Mouse (Mus musculus): ENCODE measurements at regions not wholly inside any gene's neighbourhood (a gene's known extent, or its start where the extent isn't known, plus 50 kb on each side); places are given as distances from the start of the nearest gene placed in this dataset.

- 76% methylated on average over 13 of the region's 13 CpGs for WGBS
- H3K4me3 ChIP-seq (ENCODE audit: control insufficient read depth in 1 of 2, insufficient read depth in 1 of 2, low read depth in 1 of 2, low read length in 2 of 2): no peak overlapping the region
- no peaks in the 10 kb centered on the region for H3K4me1 ChIP-seq (ENCODE audit: control insufficient read depth in 2 of 2, insufficient read depth in 2 of 2, low read length in 2 of 2)
- no peaks in the 10 kb centered on the region for H3K27me3 ChIP-seq (ENCODE audit: control insufficient read depth, insufficient read depth, low read length)
- no peak overlapping the region for H3K9ac ChIP-seq (ENCODE audit: low read length)
- no peaks in the 10 kb centered on the region for H3K9me3 ChIP-seq (ENCODE audit: control insufficient read depth, low read length)
- H3K4me2 ChIP-seq (ENCODE audit: low read length): no peak overlapping the region
- no peaks in the 10 kb centered on the region for H3K36me3 ChIP-seq (ENCODE audit: control insufficient read depth, insufficient read depth, low read length)
- no peak for ATAC-seq (ENCODE audit: insufficient number of reproducible peaks, insufficient read depth, low FRiP score, low read depth)
- no peak overlapping the region for H3K27ac ChIP-seq (replicated peaks in 1 of 2; ENCODE audit: control insufficient read depth in 1 of 2, insufficient read depth in 1 of 2, low read depth in 2 of 2, low read length in 2 of 2)
These were observed 159.3 kb downstream of the Suds3 start for GRCm38 (mm10) chr5:116956572-116956971.

GRCm38 (mm10) chr5:116950280-116950881 lies 165.5 kb downstream of the Suds3 start:
- Histone ChIP-seq H3K27ac (replicated peaks in 1 of 2; ENCODE audit: control insufficient read depth in 1 of 2, insufficient read depth in 1 of 2, low read depth in 2 of 2, low read length in 2 of 2) (no peak overlapping the region), H3K4me1 (ENCODE audit: control insufficient read depth in 2 of 2, insufficient read depth in 2 of 2, low read length in 2 of 2) (no peaks in the 10 kb centered on the region), H3K4me2 (ENCODE audit: low read length) (no peak overlapping the region), H3K9ac (ENCODE audit: low read length) (no peak overlapping the region), H3K4me3 (ENCODE audit: control insufficient read depth in 1 of 2, insufficient read depth in 1 of 2, low read depth in 1 of 2, low read length in 2 of 2) (no peak overlapping the region), H3K9me3 (ENCODE audit: control insufficient read depth, low read length) (no peaks in the 10 kb centered on the region), H3K27me3 (ENCODE audit: control insufficient read depth, insufficient read depth, low read length) (no peaks in the 10 kb centered on the region), H3K36me3 (ENCODE audit: control insufficient read depth, insufficient read depth, low read length) (no peaks in the 10 kb centered on the region)
- WGBS: 11% methylated on average over 3 of the region's 4 CpGs
- ATAC-seq (ENCODE audit: insufficient number of reproducible peaks, insufficient read depth, low FRiP score, low read depth): no peak

GRCm38 (mm10) chr5:116934585-116934984 lies 181.3 kb downstream of the Suds3 start:
- Histone ChIP-seq H3K4me1 (ENCODE audit: control insufficient read depth in 2 of 2, insufficient read depth in 2 of 2, low read length in 2 of 2) (no peaks in the 10 kb centered on the region), H3K27me3 (ENCODE audit: control insufficient read depth, insufficient read depth, low read length) (no peaks in the 10 kb centered on the region), H3K4me2 (ENCODE audit: low read length) (no peak overlapping the region), H3K36me3 (ENCODE audit: control insufficient read depth, insufficient read depth, low read length) (no peaks in the 10 kb centered on the region), H3K9me3 (ENCODE audit: control insufficient read depth, low read length) (peaks cover 6% of the 10 kb centered on the region; the same call in 1 of the 2 replicates), H3K27ac (replicated peaks in 1 of 2; ENCODE audit: control insufficient read depth in 1 of 2, insufficient read depth in 1 of 2, low read depth in 2 of 2, low read length in 2 of 2) (no peak overlapping the region), H3K9ac (ENCODE audit: low read length) (no peak overlapping the region), H3K4me3 (ENCODE audit: control insufficient read depth in 1 of 2, insufficient read depth in 1 of 2, low read depth in 1 of 2, low read length in 2 of 2) (no peak overlapping the region)
- ATAC-seq (ENCODE audit: insufficient number of reproducible peaks, insufficient read depth, low FRiP score, low read depth): no peak
- 55% methylated on average over 5 of the region's 5 CpGs for WGBS

- no peak overlapping the region for H3K4me3 ChIP-seq (ENCODE audit: control insufficient read depth in 1 of 2, insufficient read depth in 1 of 2, low read depth in 1 of 2, low read length in 2 of 2)
- H3K4me2 ChIP-seq (ENCODE audit: low read length): no peak overlapping the region
- no peaks in the 10 kb centered on the region for H3K36me3 ChIP-seq (ENCODE audit: control insufficient read depth, insufficient read depth, low read length)
- H3K27me3 ChIP-seq (ENCODE audit: control insufficient read depth, insufficient read depth, low read length): no peaks in the 10 kb centered on the region
- no peak for ATAC-seq (ENCODE audit: insufficient number of reproducible peaks, insufficient read depth, low FRiP score, low read depth)
- H3K9ac ChIP-seq (ENCODE audit: low read length): no peak overlapping the region
- 43% methylated on average over 3 of the region's 3 CpGs for WGBS
- H3K4me1 ChIP-seq (ENCODE audit: control insufficient read depth in 2 of 2, insufficient read depth in 2 of 2, low read length in 2 of 2): no peaks in the 10 kb centered on the region
- peaks cover 6% of the 10 kb centered on the region; the same call in 1 of the 2 replicates for H3K9me3 ChIP-seq (ENCODE audit: control insufficient read depth, low read length)
- no peak overlapping the region for H3K27ac ChIP-seq (replicated peaks in 1 of 2; ENCODE audit: control insufficient read depth in 1 of 2, insufficient read depth in 1 of 2, low read depth in 2 of 2, low read length in 2 of 2)
These were observed 181.8 kb downstream of the Suds3 start for GRCm38 (mm10) chr5:116934151-116934550.

GRCm38 (mm10) chr5:116933105-116933504 lies 182.8 kb downstream of the Suds3 start:
- Histone ChIP-seq H3K4me1 (ENCODE audit: control insufficient read depth in 2 of 2, insufficient read depth in 2 of 2, low read length in 2 of 2) (no peaks in the 10 kb centered on the region), H3K9ac (ENCODE audit: low read length) (no peak overlapping the region), H3K9me3 (ENCODE audit: control insufficient read depth, low read length) (peaks cover 6% of the 10 kb centered on the region; the same call in 1 of the 2 replicates), H3K4me2 (ENCODE audit: low read length) (no peak overlapping the region), H3K27ac (replicated peaks in 1 of 2; ENCODE audit: control insufficient read depth in 1 of 2, insufficient read depth in 1 of 2, low read depth in 2 of 2, low read length in 2 of 2) (no peak overlapping the region), H3K27me3 (ENCODE audit: control insufficient read depth, insufficient read depth, low read length) (no peaks in the 10 kb centered on the region), H3K4me3 (ENCODE audit: control insufficient read depth in 1 of 2, insufficient read depth in 1 of 2, low read depth in 1 of 2, low read length in 2 of 2) (no peak overlapping the region), H3K36me3 (ENCODE audit: control insufficient read depth, insufficient read depth, low read length) (no peaks in the 10 kb centered on the region)
- 79% methylated on average over 5 of the region's 5 CpGs for WGBS
- no peak for ATAC-seq (ENCODE audit: insufficient number of reproducible peaks, insufficient read depth, low FRiP score, low read depth)

- Histone ChIP-seq H3K9me3 (ENCODE audit: control insufficient read depth, low read length) (0 out of 2 replicates have a peak, but pooled peaks cover 3% of the 10 kb centered on the region), H3K4me3 (ENCODE audit: control insufficient read depth in 1 of 2, insufficient read depth in 1 of 2, low read depth in 1 of 2, low read length in 2 of 2) (no peak overlapping the region), H3K4me1 (ENCODE audit: control insufficient read depth in 2 of 2, insufficient read depth in 2 of 2, low read length in 2 of 2) (no peaks in the 10 kb centered on the region), H3K36me3 (ENCODE audit: control insufficient read depth, insufficient read depth, low read length) (no peaks in the 10 kb centered on the region), H3K4me2 (ENCODE audit: low read length) (no peak overlapping the region), H3K9ac (ENCODE audit: low read length) (no peak overlapping the region), H3K27me3 (ENCODE audit: control insufficient read depth, insufficient read depth, low read length) (no peaks in the 10 kb centered on the region), H3K27ac (replicated peaks in 1 of 2; ENCODE audit: control insufficient read depth in 1 of 2, insufficient read depth in 1 of 2, low read depth in 2 of 2, low read length in 2 of 2) (no peak overlapping the region)
- WGBS: 58% methylated on average over 4 of the region's 4 CpGs
- no peak for ATAC-seq (ENCODE audit: insufficient number of reproducible peaks, insufficient read depth, low FRiP score, low read depth)
These were observed 192.2 kb downstream of the Suds3 start for GRCm38 (mm10) chr5:116923761-116924160.

- 82% methylated on average over 17 of the region's 17 CpGs for WGBS
- Histone ChIP-seq H3K4me1 (ENCODE audit: control insufficient read depth in 2 of 2, insufficient read depth in 2 of 2, low read length in 2 of 2) (no peaks in the 10 kb centered on the region), H3K27me3 (ENCODE audit: control insufficient read depth, insufficient read depth, low read length) (no peaks in the 10 kb centered on the region), H3K4me3 (ENCODE audit: control insufficient read depth in 1 of 2, insufficient read depth in 1 of 2, low read depth in 1 of 2, low read length in 2 of 2) (no peak overlapping the region), H3K9ac (ENCODE audit: low read length) (no peak overlapping the region), H3K4me2 (ENCODE audit: low read length) (no peak overlapping the region), H3K36me3 (ENCODE audit: control insufficient read depth, insufficient read depth, low read length) (no peaks in the 10 kb centered on the region), H3K27ac (replicated peaks in 1 of 2; ENCODE audit: control insufficient read depth in 1 of 2, insufficient read depth in 1 of 2, low read depth in 2 of 2, low read length in 2 of 2) (no peak overlapping the region), H3K9me3 (ENCODE audit: control insufficient read depth, low read length) (no peaks in the 10 kb centered on the region)
- ATAC-seq (ENCODE audit: insufficient number of reproducible peaks, insufficient read depth, low FRiP score, low read depth): no peak
These were observed 193.7 kb downstream of the Suds3 start for GRCm38 (mm10) chr5:116922059-116922671.

GRCm38 (mm10) chr5:116914876-116915275 lies 201.0 kb downstream of the Suds3 start:
- no peak overlapping the region for H3K9ac ChIP-seq (ENCODE audit: low read length)
- 35% methylated on average over 12 of the region's 12 CpGs for WGBS
- H3K36me3 ChIP-seq (ENCODE audit: control insufficient read depth, insufficient read depth, low read length): no peaks in the 10 kb centered on the region
- no peak overlapping the region for H3K4me2 ChIP-seq (ENCODE audit: low read length)
- H3K4me1 ChIP-seq (ENCODE audit: control insufficient read depth in 2 of 2, insufficient read depth in 2 of 2, low read length in 2 of 2): no peaks in the 10 kb centered on the region
- H3K27ac ChIP-seq (replicated peaks in 1 of 2; ENCODE audit: control insufficient read depth in 1 of 2, insufficient read depth in 1 of 2, low read depth in 2 of 2, low read length in 2 of 2): no peak overlapping the region
- no peaks in the 10 kb centered on the region for H3K9me3 ChIP-seq (ENCODE audit: control insufficient read depth, low read length)
- H3K27me3 ChIP-seq (ENCODE audit: control insufficient read depth, insufficient read depth, low read length): no peaks in the 10 kb centered on the region
- ATAC-seq (ENCODE audit: insufficient number of reproducible peaks, insufficient read depth, low FRiP score, low read depth): no peak
- no peak overlapping the region for H3K4me3 ChIP-seq (ENCODE audit: control insufficient read depth in 1 of 2, insufficient read depth in 1 of 2, low read depth in 1 of 2, low read length in 2 of 2)
